Mouse (Mus musculus): Measurements from ENCODE around the gene Gm20388.

Gene Gm20388

DNA sequence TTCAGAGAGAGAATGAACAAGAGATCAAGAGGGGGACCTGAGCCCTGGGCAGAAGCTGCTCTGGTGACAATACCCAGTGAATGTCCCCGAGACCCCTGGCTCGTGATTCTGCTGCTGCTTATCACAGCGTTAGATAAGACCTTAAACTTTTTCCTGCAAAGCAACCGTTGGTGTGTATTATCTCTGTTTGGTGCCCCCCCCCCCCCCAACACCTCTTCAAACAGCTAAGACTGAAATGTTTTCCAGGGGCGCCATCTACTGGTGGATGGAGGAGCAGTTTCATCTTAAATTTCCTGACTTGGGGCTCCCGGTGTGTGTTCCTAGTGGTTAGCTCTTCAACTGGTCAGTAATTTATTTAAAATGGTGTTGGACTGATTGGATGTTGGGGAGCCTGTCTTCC is 1999.0 kb downstream of the Gm20388 start:
- peak; percentile 78 for DNase-seq

DNA sequence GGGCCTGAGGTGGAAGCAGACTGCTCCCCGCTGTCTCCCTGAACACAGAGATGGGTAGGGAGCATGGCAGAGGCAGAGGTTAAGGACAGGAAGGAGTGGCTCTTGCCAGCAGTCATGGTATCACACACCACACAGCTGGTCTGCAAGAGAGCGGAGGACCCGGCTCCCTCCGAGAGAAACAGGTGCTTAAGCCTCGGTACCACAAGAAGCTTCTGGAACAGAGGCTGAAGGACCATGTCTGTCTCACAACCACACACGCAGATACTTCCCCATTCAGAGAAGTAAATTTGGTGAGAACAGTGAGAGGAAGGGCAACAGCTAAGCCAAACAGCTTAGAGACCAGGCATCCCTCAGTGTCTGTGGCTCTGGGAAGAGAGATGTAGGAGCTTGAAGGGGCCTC is 2000.8 kb downstream of the Gm20388 start:
- no peak for DNase-seq

DNA sequence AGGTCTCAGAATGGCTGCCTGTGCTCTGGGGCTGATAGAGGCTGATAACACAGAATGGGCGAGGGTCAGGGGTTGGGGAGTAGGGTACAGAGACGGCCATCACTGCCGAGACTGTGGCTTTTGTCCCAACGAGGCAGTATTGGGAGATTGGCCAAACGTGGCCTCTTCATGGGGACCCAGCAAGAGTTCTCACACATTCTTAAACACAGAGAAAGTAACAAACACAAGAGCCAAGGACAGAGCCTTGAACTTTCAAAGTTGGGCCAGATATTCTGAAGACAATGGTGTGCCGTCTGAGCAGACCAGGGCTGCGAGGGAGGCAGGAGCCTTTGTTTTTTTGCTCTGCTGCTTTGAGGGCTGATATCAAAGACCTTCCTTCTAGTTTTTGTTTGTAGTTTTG is 2001.3 kb downstream of the Gm20388 start:
- DNase-seq = no peak

DNA sequence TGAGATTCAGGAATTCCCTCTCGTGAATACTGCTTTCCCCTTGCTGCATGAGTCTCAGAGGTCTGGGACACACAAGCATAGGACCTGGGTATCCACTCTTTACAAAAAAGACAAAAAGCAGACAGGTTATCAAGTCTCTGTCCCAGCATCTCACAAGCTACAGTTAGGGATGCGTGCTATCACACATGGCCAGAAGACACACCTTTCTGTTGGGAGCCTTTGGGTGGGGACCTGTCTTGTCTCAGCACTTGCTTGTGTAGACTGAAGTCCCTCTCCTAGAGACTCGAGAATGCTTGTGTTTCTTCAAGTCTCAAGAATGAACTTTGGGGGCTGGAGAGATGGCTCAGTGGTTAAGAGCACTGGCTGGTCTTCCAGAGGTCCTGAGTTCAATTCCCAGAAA is 2002.2 kb downstream of the Gm20388 start:
- DNase-seq = no peak

DNA sequence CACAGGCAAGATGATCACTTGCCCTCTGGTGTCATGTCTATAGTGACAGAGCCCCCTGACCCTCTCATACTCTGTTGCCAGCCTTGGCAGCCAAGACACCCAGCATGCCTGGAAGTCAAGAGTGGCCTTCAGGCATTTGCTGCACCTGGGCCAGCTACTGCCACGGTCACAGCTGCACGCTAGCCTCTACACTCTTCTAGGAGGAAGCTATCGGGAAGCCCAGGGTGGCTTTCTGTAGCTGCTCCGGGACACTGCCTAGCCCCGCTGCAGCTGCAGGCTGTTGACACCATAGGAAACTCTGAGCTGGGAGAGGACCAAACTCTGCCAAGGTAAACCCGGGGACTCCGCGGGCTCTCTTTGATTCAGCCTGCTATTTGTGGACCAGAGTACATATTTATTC is 2002.7 kb downstream of the Gm20388 start:
- no peak for DNase-seq

DNA sequence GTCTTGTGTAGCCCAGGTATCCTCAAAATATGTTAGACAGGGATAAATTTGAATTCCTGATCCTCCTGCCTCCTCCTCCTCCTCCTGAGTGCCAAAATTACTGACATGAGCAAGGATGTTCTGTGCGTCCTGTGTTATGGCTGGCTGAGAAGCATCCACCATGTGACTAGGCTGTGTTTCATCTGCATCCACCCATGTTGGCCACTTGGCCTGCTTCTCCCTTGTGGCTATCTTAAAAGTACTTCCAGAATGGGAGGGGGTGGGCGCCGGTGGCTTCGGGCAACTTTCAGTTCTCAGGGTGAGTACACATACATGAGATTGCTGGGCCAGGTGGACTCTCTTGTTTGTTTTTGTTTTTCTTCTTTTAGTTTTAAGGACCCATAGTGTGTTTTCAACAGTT is 2008.5 kb downstream of the Gm20388 start:
- DNase-seq = no peak

DNA sequence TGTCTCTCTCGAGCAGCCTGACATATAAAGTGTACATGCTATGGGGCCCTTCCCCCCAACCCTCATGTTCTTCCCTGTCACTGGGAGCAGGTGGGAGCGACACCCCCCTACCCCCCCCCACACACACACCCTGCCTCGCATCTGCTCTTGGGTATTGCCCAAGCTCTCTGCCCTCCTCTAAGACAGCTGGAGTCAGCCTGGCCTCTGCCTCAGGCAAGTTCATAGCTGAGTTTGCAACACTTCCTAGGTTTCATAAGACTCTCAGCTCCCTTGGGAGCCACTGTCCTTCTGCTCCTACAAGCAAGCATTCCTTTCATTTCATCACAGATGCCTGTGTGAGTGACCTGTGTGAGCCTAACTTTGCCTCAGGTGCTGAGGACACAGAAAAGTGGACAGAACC is 2009.1 kb downstream of the Gm20388 start:
- DNase-seq = no peak

DNA sequence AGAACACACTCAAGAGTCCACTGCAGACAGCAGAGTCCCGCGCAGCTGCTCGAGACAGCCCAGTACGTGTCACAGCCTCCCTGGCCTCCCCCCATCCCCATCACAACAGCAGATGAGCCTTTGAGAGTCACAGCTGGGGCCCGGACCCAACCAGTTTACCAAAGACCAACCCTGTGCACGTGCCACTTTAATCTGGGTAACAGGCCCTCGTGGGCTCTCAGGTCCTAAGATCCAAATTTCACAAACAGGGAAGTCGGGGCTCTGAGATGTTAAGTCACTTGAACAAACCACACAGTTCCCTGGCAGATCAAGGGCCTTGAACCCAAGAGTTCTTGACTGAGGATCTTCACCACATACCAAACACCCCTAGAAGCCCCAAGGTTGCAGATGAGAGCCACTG is 2010.9 kb downstream of the Gm20388 start:
- DNase-seq = no peak

DNA sequence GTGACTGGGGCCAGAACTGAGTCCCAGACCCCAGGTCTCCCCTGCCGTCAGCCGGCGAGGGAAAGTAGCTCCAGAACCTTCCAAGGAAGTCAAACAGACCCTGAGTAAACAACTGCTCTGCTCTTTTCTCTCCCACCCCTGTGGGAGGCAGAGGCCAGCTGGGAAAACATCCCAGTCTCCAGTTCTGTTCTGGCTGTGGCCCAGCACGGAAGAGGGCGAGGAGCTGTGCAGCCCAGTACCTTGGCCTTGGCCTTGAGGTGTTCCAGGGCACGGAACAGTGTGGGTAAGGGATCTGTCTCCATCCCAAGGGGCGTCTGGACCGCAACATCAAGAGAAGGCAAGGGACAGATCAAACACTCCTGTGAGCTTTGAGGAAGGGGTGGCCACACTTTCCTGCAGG is 2011.5 kb downstream of the Gm20388 start:
- no peak for DNase-seq

DNA sequence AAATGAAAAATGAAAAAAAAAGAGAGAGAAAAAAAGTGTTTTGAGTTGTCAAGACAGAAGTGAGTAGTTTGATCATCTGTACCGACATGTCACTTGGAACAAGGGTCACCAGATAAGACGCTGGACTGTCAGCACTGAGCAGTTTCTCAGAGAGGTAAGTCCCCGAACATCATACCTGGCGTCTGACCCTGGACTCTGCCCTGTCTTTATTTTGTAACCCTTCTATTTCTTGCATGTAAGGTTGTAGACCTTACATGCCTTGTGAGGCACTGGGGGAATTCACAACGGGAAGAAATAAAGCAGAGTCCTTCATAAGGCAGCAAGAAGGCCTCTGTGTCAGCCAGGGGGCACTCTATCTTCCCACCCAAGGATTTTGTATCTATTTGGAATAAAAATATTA is 2014.0 kb downstream of the Gm20388 start:
- no peak for DNase-seq

DNA sequence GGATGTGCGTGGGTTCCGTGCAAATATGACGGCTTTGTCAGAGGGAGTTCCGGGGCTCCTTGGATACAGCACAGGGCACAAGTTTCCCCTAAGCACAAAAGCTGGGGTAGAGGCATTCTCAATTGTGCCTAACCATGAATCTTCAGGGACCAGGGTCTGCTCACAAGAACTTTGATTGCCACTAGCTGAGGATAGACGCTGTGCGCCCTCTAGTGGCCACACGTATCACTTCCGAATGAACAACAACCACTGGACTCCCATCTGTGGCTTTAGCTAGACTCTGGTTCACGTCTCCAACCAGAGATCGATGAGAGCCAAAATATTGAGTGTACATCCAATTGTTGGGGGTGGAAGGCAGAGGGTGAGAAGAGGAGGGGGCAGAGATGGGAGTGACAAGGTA is 2015.0 kb downstream of the Gm20388 start:
- DNase-seq = peak; percentile 88

DNA sequence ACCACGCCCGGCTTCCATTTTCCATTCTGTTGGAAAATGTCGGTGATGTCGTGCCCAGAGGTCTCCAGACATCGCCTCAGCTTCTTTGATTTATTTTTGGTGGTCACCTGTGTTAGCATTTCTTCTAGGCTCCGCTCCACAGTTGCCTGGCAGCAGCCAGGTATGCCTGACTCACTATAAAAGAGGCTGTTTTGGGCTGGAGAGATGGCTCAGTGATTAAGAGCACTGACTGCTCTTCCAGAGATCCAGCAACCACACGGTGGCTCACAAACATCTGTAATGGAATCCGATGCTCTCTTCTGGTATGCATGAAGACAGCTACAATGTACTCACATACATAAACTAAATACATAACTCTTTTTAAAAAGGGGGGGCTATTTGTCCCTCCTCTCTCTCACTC is 2015.6 kb downstream of the Gm20388 start:
- no peak for DNase-seq

DNA sequence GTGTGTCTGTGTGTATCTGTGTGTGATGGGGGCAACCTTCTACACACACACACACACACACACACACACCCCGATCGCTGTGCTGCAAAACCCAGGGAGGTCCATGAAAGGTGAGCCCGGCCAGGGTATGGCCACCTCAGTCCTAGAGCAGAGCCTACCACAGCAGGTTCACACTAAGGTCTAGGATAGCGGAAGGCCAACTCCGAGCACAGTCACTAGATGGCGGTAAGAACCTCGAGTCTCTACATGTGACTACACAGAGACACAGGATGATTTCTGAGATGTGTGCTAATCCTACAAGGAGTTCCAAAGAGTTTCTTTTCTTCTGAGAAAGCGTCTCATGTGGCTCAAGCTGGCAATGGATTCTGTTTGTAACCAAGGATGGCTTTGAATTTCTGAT is 2016.7 kb downstream of the Gm20388 start:
- DNase-seq = peak; percentile 64

DNA sequence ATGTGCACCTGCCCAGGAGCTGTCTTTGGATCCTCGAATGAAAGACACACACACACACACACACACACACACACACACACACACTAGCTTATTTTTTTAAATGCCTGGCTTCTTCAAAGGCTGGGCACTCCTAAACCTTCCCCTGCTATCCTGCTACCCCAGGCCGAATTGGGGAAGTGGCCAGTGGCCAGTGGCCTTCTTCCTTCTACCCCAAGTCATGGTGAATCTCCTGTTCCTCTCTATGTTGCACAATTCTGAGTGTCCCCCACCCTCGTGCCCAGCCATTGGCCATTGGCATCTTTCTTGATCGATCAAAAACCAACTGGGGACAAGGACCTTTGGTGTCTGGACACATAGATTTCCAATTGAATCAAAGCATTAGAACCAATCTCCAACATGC is 2019.4 kb downstream of the Gm20388 start:
- no peak for DNase-seq

DNA sequence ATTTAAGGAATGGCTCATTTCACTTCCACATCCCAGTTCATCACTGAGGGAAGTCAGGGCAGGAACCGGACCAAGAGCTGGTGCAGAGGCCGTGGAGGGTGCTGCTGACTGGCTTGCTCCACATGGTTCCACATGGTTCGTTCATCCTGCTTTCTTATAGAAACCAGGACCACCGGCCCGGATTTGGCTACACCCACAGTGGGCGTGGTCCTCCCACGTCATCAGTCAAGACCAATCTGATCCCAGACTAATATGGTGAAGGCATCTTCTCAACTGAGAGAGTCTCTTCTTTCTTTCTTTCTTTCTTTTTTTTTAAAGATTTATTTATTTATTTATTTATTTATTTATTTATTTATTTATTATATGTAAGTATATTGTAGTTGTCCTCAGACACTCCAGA is 2020.9 kb downstream of the Gm20388 start:
- no peak for DNase-seq

DNA sequence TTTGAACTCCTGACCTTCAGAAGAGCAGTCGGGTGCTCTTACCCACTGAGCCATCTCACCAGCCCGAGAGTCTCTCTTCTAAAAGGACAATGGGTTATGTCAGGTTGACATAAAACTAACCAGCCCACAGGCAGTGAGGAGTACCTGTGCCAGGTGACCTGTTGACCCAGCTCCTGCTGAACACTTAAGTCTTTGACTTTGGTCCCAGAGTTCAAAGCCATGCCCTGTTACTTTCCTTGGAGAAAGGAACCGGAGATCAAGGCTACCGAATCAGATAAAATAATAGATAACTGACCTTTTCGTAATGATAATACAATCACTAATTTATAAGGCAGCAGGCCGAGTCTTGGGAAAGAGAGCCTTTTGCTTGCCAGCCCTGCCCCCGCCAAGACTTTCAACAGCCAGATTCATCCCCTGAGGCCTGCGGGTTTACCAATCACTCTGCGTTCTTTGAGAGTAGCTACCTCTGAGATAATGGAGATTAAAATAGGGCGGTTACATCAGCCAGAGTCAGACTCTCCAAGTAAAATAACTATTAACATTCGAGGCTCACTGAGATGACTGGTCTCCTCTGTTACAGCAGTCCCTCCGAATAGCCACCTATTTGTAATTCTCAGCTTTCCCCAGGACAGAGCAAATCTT is 2021.5 kb downstream of the Gm20388 start:
- DNase-seq = no peak

DNA sequence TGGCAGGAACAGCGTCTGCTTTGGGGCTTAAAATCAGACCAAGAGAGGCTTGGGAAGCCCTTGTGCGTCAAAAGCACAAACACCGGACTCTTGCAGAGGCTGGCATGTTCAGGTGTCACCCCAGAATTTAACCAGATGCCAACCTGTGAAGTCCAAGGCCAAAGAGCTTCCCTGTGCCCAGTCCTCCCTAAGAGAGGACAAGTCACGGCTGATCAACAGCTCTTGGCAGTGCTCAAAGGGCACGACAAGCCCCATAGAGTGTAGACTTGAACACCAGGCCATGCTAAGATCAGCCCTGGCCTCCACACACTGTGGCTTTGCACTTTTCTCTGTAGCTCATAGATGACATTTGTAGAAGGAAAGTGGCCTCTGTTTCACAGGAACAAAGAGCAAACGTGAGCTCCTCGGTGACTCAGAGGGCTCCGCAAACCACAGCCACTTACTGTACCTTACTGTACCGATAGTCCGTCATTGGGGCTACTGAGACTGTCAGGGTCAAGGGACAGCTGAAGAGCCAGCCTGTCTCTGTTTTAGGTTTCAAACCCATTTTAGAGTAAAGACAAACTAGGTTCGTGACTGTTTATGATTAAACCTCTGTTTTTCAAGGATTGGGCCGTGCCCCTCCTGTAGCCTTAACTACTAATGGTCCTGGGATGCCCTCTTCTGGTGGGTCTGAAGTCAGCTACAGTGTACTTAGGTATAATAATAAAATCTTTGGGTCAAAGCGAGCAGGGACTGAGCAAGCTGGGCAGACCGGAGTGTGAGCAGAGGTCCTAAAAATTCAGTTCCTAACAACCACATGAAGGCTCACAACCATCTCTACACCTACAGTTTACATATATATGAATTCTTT is 2022.3 kb downstream of the Gm20388 start:
- no peak for DNase-seq

DNA sequence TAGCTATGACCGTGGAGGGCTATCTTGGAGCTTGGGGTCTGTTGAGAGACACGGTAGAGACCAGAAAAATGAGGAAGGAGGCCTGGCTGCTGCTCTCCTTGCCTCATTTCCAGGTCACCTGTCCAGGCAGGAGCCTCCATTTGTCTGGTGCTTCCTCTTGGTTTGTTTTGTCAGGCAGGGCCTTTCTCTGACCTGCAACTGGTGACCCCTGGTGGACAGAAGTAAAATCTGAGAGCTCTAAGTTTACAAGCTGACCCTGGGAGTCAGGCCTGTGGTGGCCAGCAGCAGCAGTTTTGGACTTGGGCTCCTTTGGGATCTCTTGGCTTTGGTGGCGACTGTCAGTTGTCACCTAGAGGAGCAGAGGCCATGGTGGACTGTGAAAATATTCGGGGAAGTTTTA is 2023.9 kb downstream of the Gm20388 start:
- peak; percentile 70 for DNase-seq

DNA sequence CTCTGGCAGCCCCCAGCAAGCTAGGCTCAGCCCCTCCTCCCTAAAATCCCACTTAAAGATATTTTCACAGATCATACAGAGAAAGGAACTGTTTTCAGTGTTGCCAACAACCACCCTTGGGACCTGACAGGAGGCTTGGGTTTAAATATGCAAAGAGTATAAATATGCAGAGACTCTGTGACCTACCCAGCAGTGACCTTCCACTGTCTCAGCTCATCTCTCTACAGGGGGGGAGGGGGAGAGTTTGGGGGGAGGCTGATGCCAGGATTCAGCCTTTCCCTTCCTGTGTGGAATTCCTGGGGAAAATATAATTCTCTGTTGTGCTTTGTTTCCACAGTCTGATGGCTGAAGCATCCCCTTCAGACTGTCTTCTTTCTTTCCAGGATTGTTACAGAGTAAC is 2024.3 kb downstream of the Gm20388 start:
- DNase-seq = no peak

DNA sequence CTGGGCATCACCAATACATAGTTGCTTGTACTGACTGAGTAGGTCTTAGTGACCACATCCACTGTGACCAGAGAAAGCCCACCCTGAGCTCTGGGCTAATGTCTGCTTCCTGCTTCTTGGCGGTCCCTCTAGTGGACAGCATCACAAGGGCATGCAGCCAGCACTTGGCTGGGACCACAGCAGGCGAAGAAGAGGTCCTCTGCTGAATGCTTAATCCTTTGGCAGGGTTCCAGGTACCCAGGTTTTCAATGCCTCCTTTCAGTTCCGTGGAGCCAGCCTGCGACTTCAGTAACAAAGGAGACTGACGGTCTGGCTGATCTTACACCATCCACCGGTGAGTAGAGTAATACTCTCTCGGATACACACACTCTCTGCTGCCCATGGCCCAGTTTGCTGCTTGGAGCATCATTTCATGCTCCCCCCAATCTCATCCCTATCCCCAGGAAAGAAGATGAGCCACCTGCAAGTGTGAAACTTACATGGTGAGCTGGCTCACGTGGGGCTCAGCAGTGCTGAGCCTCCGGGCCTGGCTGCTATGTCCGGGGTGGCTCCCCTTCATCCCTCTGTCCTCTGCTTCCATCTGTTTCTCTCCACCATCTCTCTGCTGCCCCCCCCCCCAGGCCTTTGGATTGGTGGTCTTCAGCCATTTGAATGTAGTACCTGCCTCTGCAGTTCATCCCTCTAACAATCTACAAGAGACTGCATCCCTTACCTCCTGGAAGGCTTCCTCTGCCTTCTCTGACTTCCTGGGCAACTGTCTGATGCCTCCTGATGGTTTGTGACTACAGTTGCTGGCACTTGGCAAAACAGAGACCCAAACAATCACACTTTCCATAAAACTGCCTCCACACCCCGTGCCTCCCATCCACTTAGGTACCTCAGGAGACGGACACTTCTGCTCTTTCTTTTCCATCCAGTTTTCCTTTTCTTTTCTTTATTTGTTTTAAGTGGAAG is 2025.0 kb downstream of the Gm20388 start:
- peak; percentile 54 for DNase-seq

DNA sequence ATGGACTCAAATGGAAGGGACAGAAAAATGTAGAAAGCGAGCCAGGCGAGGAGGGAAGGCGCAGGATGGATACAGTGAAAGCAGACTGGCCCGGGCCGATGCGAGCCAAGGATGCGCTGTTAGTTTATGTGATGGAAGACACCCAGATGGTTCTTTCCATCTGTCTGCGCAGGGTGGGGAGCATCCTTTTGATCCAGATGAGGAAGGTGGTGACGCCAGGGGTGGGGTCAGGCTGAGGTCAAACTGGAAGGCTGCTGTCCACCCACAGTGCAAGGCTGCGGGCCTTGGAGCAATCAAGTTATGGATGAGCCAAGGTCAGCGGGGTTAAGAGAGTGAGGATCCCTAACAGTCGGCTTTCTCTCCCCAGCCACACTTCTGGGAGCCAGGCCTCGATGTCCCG is 2025.8 kb downstream of the Gm20388 start:
- DNase-seq = peak; percentile 27

DNA sequence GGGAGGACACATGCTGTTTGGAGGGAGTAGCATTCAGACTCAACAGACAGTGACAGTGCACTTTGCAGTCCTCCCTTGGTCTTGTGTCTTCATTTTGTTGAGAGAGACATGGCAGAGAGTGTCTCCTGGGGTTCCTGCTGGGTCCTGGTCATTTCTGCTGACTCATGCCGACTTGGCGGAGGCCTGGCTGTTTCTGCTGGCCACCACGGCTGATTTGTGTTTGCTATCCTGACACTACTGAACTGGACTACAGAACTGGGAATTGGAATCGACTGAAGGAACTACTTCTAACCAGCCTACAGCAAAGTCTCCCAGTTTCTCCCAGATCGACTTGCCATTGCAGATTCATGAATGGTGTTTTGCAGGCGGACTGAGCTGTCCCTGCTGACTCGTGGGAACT is 2028.1 kb downstream of the Gm20388 start:
- no peak for DNase-seq

DNA sequence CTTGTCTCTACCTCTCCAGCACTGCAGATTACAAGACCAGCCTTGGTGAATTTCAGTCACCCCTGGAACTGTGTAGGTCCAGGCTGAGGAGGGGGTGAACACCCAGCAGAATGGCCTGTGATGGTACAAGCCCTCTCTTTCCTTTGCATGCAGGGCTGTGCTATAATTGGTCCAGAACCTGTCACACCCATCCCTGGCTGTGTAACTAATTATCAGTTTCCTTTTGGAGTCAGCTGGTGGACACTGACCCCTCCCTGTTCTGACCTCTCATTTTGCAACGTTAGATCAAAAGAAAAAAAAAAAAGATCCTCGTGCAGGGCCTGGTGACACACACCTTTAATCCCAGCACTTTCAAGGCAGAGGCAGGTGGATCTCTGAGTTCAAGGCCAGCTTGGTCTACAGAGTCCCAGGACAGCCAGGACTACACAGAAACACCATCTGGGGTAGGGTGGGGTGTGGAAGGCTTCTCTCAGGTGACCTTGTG is 2032.5 kb downstream of the Gm20388 start:
- DNase-seq = no peak
